In the genomic region with DNA sequence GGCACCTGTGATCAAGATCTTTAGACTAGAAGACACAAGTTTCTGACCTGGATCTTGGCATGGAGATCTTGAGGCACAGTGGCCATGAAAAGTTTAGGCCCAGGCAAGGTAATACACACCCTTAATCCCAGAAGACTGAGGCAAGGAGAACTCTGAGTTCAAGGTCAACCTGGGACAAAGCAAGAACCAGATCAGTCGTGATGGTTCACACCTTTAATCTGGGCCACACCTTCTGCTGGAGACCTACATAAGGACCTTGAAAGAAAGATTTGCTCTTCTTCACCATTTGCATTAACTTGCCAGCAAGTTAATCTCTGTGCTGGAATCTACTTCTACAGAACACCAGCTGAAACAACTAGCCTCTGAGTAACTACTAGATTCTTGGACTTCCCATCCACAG, we compare ENCODE assay signal across 16 mouse cellular contexts.
"Had no signal": no experiment of that assay in that cellular context is flagged by ENCODE, and none has a peak within 500 bp of the region (broad histone marks: within the 10 kb centered on the region; RNA-seq: fewer than 3 reads in every experiment).

No protein-coding gene starts in this region.

- H3K4me1 ChIP-seq: limb, embryonic 12.5 days; limb, embryonic 15.5 days; midbrain, embryonic 13.5 days had no signal

- H3K9me3 ChIP-seq: kidney, embryonic 15.5 days; limb, embryonic 12.5 days; limb, embryonic 15.5 days; midbrain, embryonic 13.5 days had no signal

- DNase-seq: kidney, adult 8-10 months; kidney, postnatal 10 days; kidney, postnatal 4 days; liver, postnatal 0 days; lung, postnatal 14 days; lung, postnatal 4 days; thymus, adult 18-20 months; thymus, postnatal 36 days had no signal

- H3K4me3 ChIP-seq: kidney, embryonic 15.5 days; limb, embryonic 12.5 days; limb, embryonic 15.5 days; midbrain, embryonic 13.5 days; myocyte had no signal

- H3K9ac ChIP-seq: kidney, embryonic 15.5 days; limb, embryonic 12.5 days; limb, embryonic 15.5 days; liver, embryonic 14.5 days; liver, postnatal 0 days; midbrain, embryonic 13.5 days had no signal

- H3K27me3 ChIP-seq: kidney, embryonic 15.5 days; limb, embryonic 12.5 days; limb, embryonic 15.5 days; midbrain, embryonic 13.5 days had no signal

- H3K27ac ChIP-seq: kidney, embryonic 15.5 days; limb, embryonic 12.5 days; limb, embryonic 15.5 days; liver, embryonic 14.5 days; midbrain, embryonic 13.5 days had no signal

- ATAC-seq: midbrain, embryonic 13.5 days; midbrain, embryonic 16.5 days had no signal

- H3K36me3 ChIP-seq: midbrain, embryonic 13.5 days had no signal

- H3K4me2 ChIP-seq: kidney, embryonic 15.5 days; limb, embryonic 12.5 days; limb, embryonic 15.5 days; liver, embryonic 11.5 days; midbrain, embryonic 13.5 days had no signal
